Mouse (Mus musculus): ENCODE data around the gene Kcnh2. TPM values are rescaled to one million over a fixed set of nuclear protein-coding genes. Genes with fewer than 3 reads are reported as not detected.

Gene Kcnh2
- polyA plus RNA-seq, 2 experiments: 3.8 to 16.2 TPM

DNA sequence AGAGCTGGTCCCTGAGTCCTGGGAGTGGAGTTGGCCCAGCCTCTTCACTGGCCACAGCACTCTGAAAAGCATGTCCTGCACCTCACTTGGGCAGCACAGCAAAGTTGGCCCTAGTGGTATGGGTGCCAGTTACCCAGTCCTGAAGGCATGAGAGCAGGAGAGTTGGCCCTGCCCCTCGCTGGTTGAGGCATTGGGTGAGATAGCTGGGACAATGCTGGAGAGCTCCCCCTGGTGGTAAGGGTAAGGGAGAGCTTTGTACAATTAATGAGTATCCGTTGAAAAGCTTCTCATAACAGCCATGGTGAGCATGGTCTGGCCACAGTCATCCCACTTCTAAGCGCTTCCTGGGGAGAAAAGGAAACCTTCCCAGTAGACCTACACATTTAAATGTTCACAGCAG is 48.2 kb downstream of the Kcnh2 start:
- Histone ChIP-seq H3K4me3 (replicated peaks; ENCODE audit: low read length) (no peak overlapping the region), H3K27me3 (ENCODE audit: control insufficient read depth, insufficient read depth, low read length) (no peaks in the 10 kb centered on the region), H3K4me2 (replicated peaks; ENCODE audit: low read depth, low read length, severe bottlenecking) (no peak overlapping the region), H3K9me3 (ENCODE audit: control insufficient read depth, low read length) (no peaks in the 10 kb centered on the region; the same call in 1 of the 2 replicates), H3K27ac (replicated peaks; ENCODE audit: low read depth, low read length) (no peak overlapping the region), H3K9ac (ENCODE audit: low read depth, low read length, severe bottlenecking) (no peak overlapping the region), H3K36me3 (ENCODE audit: control insufficient read depth, insufficient read depth, low read length) (no peaks in the 10 kb centered on the region), H3K4me1 (ENCODE audit: control insufficient read depth, insufficient read depth, low read length) (no peaks in the 10 kb centered on the region)
- TF ChIP-seq POLR2A (IDR thresholded peaks at IDR 0.05; ENCODE audit: borderline replicate concordance, extremely low read depth, insufficient read depth, insufficient read length): no peak
- 59% methylated on average over 3 of the region's 3 CpGs for WGBS
- DNase-seq (ENCODE audit: low spot score) (no peak), ATAC-seq (ENCODE audit: low FRiP score, low read depth) (no peak)

DNA sequence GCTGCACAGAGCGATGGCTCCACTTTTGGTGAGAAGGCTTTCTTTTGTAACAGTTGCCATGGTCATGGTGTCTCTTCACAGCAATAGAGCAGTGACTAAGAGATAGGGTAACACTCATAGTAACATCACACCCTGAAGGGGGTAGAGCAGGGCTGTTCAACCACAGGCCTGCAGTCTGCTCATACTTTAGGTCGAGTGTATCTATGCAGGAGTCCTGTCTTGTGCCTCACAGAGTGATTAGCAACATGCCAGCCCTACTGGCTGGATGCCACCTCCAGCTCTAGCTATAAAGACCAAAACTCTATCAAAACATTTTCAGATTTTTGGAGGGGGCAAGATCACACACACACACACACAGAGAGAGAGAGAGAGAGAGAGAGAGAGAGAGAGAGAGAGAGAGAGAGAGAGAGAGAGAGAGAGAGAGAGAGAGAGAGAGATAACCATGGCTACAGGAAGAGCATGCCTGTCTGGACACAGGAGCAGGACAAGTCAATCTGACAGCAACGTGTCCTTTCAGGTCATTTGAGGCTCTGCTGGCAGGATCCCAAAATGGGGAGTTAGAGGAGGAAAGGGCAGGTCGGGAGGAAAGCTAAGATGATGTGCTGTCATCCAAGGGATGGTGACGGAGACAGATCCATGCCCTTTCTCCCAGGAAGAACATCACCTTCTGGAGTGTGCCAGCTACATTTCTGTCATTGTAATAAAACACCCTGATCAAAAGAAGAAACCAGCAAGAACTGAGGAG is 51.4 kb downstream of the Kcnh2 start:
- 63% methylated on average over 5 of the region's 5 CpGs for WGBS
- DNase-seq (ENCODE audit: low spot score): no peak

DNA sequence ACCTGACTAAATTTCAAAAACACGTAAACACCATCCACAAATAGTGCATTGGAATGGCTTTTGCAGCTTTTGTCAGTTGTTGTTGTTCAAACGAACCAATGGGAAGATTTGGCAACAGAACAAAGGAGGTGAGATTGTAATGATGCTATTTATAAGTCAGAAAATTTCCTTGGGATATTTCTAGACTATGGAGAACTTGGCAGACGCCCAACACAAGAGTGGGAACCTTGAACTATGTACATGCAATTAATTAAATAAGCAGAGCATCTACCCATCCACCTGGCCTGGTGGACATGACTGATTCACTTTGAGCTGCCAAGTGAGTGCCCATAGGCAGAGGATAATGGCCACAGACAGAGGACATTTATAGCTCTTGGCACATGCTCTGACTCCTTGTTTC is 59.5 kb downstream of the Kcnh2 start:
- DNase-seq (ENCODE audit: low spot score) (no peak), ATAC-seq (ENCODE audit: low FRiP score, low read depth) (no peak)
- TF ChIP-seq POLR2A (IDR thresholded peaks at IDR 0.05; ENCODE audit: borderline replicate concordance, extremely low read depth, insufficient read depth, insufficient read length): no peak
- Histone ChIP-seq H3K27ac (replicated peaks; ENCODE audit: low read depth, low read length) (no peak overlapping the region), H3K36me3 (ENCODE audit: control insufficient read depth, insufficient read depth, low read length) (no peaks in the 10 kb centered on the region), H3K4me3 (replicated peaks; ENCODE audit: low read length) (no peak overlapping the region), H3K9me3 (ENCODE audit: control insufficient read depth, low read length) (peaks cover 6% of the 10 kb centered on the region; the same call in 1 of the 2 replicates), H3K4me2 (replicated peaks; ENCODE audit: low read depth, low read length, severe bottlenecking) (no peak overlapping the region), H3K27me3 (ENCODE audit: control insufficient read depth, insufficient read depth, low read length) (no peaks in the 10 kb centered on the region), H3K9ac (ENCODE audit: low read depth, low read length, severe bottlenecking) (no peak overlapping the region), H3K4me1 (ENCODE audit: control insufficient read depth, insufficient read depth, low read length) (no peaks in the 10 kb centered on the region)
- WGBS: 63% methylated on average over 3 of the region's 3 CpGs

More for the DNA sequence above, 51.4 kb downstream of the Kcnh2 start:
- no peak for ATAC-seq (ENCODE audit: low FRiP score, low read depth)
- H3K4me3 ChIP-seq (replicated peaks; ENCODE audit: low read length): no peak overlapping the region
- no peaks in the 10 kb centered on the region for H3K27me3 ChIP-seq (ENCODE audit: control insufficient read depth, insufficient read depth, low read length)
- no peak overlapping the region for H3K4me2 ChIP-seq (replicated peaks; ENCODE audit: low read depth, low read length, severe bottlenecking)
- no peaks in the 10 kb centered on the region for H3K4me1 ChIP-seq (ENCODE audit: control insufficient read depth, insufficient read depth, low read length)
- H3K27ac ChIP-seq (replicated peaks; ENCODE audit: low read depth, low read length): no peak overlapping the region
- H3K36me3 ChIP-seq (ENCODE audit: control insufficient read depth, insufficient read depth, low read length): no peaks in the 10 kb centered on the region
- H3K9me3 ChIP-seq (ENCODE audit: control insufficient read depth, low read length): 0 out of 2 replicates have a peak, but pooled peaks cover 1% of the 10 kb centered on the region
- H3K9ac ChIP-seq (ENCODE audit: low read depth, low read length, severe bottlenecking): no peak overlapping the region
- no peak for TF ChIP-seq POLR2A (IDR thresholded peaks at IDR 0.05; ENCODE audit: borderline replicate concordance, extremely low read depth, insufficient read depth, insufficient read length)

DNA sequence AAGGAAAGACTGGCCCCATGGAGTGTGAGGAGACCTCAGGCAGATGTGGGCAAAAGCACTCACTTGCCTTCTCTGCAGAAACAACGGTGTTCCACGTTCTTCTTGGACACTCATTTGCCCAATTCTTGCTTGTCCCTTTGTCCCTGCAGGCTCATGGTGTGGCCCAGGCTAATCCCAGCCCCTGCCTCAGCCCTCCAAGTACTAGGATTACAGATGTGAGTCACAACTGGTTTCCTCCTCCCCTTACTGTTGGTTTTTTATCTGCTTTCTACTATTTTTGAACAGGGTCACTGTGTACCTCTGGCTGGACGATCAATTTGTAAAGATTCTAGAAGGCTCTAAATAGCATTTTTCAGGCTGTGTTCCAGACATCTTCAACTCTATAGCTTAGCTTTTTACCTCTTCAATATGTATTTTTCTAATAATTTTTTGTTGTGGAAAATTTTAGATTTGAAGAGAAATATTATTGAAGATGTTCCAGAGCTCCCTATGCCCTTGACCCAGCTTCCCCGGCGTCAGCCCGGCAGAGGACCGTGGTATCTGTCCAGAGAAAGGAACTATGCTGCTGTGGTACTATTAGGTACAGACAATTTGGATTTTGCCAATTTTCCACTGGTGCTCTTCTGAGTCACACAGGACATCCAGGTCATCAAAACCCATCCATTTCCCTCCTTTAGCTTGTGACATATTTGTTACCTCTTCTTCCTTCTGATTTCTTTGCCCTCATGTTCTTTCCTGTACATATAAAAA is 65.0 kb downstream of the Kcnh2 start:
- Histone ChIP-seq H3K27me3 (ENCODE audit: control insufficient read depth, insufficient read depth, low read length) (no peaks in the 10 kb centered on the region), H3K36me3 (ENCODE audit: control insufficient read depth, insufficient read depth, low read length) (no peaks in the 10 kb centered on the region), H3K4me3 (replicated peaks; ENCODE audit: low read length) (no peak overlapping the region), H3K27ac (replicated peaks; ENCODE audit: low read depth, low read length) (no peak overlapping the region), H3K9ac (ENCODE audit: low read depth, low read length, severe bottlenecking) (no peak overlapping the region), H3K9me3 (ENCODE audit: control insufficient read depth, low read length) (no peaks in the 10 kb centered on the region), H3K4me2 (replicated peaks; ENCODE audit: low read depth, low read length, severe bottlenecking) (no peak overlapping the region), H3K4me1 (ENCODE audit: control insufficient read depth, insufficient read depth, low read length) (no peaks in the 10 kb centered on the region)
- no peak for ATAC-seq (ENCODE audit: low FRiP score, low read depth)
- no peak for TF ChIP-seq POLR2A (IDR thresholded peaks at IDR 0.05; ENCODE audit: borderline replicate concordance, extremely low read depth, insufficient read depth, insufficient read length)
- WGBS: 89% methylated on average over 7 of the region's 7 CpGs
- DNase-seq (ENCODE audit: low spot score): no peak

DNA sequence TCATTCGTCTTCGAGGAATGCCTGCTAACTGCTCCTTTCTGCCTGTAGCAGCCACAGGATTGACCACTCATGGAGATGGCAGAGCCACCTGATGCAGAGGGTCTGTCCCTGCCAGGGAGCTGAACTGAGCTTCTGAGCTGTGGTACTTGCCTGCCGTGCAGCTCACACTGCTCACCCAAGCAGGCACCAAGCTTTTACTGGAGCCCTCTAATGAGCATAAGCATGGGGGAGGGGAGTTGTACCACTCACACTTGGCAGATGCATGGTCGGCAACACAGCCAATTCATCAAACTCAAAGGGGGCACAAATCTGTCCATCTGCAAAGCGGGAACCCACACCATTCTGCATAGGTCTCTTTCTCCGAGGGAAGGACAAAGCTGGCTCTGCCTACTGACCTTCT is 67.3 kb downstream of the Kcnh2 start:
- H3K36me3 ChIP-seq (ENCODE audit: control insufficient read depth, insufficient read depth, low read length): no peaks in the 10 kb centered on the region
- H3K4me2 ChIP-seq (replicated peaks; ENCODE audit: low read depth, low read length, severe bottlenecking): no peak overlapping the region
- no peak overlapping the region for H3K4me3 ChIP-seq (replicated peaks; ENCODE audit: low read length)
- no peak overlapping the region for H3K27ac ChIP-seq (replicated peaks; ENCODE audit: low read depth, low read length)
- H3K9me3 ChIP-seq (ENCODE audit: control insufficient read depth, low read length): no peaks in the 10 kb centered on the region
- H3K27me3 ChIP-seq (ENCODE audit: control insufficient read depth, insufficient read depth, low read length): no peaks in the 10 kb centered on the region
- DNase-seq (ENCODE audit: low spot score) (no peak), ATAC-seq (ENCODE audit: low FRiP score, low read depth) (no peak)
- 67% methylated on average over 6 of the region's 6 CpGs for WGBS
- no peaks in the 10 kb centered on the region for H3K4me1 ChIP-seq (ENCODE audit: control insufficient read depth, insufficient read depth, low read length)
- TF ChIP-seq POLR2A (IDR thresholded peaks at IDR 0.05; ENCODE audit: borderline replicate concordance, extremely low read depth, insufficient read depth, insufficient read length): no peak
- no peak overlapping the region for H3K9ac ChIP-seq (ENCODE audit: low read depth, low read length, severe bottlenecking)
